Mouse (Mus musculus) CH12.LX (cell line): ENCODE data around the gene Mms19.

Experiments used
- CTCF ChIP-seq, 2 experiments: IDR thresholded peaks in 1 of 2; conservative IDR thresholded peaks in 1 of 2; 2 replicates each; pipeline ENCODE4 v1.5.1; 2011 to 2012; ENCODE audit warnings: low read depth in 2 of 2, low read length in 2 of 2, improper control_type of control experiment in 1 of 2, inconsistent platforms in 1 of 2, mild to moderate bottlenecking in 1 of 2, moderate library complexity in 1 of 2
- EP300 ChIP-seq: IDR thresholded peaks from 2 replicates; pipeline ENCODE4 v1.6.1; 2011; ENCODE audit warnings: low read length, improper control_type of control experiment
- HCFC1 ChIP-seq: IDR thresholded peaks from 2 replicates; pipeline ENCODE4 v1.6.1; 2012; ENCODE audit warnings: low read depth, mild to moderate bottlenecking, inconsistent platforms, low read length, improper control_type of control experiment
- MXI1 ChIP-seq: IDR thresholded peaks from 2 replicates; pipeline ENCODE4 v1.6.1; 2011; ENCODE audit warnings: mild to moderate bottlenecking, low read depth, low read length, improper control_type of control experiment
- POLR2A ChIP-seq: IDR thresholded peaks from 2 replicates; pipeline ENCODE4 v1.6.1; 2011; ENCODE audit warnings: low read depth, mild to moderate bottlenecking, improper control_type of control experiment, low read length
- SMC3 ChIP-seq: IDR thresholded peaks from 2 replicates; pipeline ENCODE4 v1.6.1; 2011; ENCODE audit warnings: low read depth, low read length, improper control_type of control experiment
- ZC3H11A ChIP-seq: IDR thresholded peaks from 2 replicates; pipeline ENCODE4 v1.6.1; 2012; ENCODE audit warnings: low read depth, mild to moderate bottlenecking, inconsistent platforms, low read length, improper control_type of control experiment

- no peak for TF ChIP-seq CTCF (conservative IDR thresholded peaks at IDR 0.05 in 1 of 2, IDR thresholded peaks at IDR 0.05 in 1 of 2; ENCODE audit: low read depth in 2 of 2, low read length in 2 of 2)
- no peak for TF ChIP-seq SMC3
- TF ChIP-seq POLR2A = no peak
- no peak for TF ChIP-seq EP300
- TF ChIP-seq ZC3H11A = no peak
- TF ChIP-seq HCFC1 = no peak
- TF ChIP-seq MXI1 = no peak
Measured at GRCm38 (mm10) chr19:41989810-41990209, 8.9 kb upstream of the Mms19 start.
